Mouse (Mus musculus) G1E (cell line): ENCODE results near the gene St14.

ENCODE experiments used
- CTCF ChIP-seq: IDR thresholded peaks from 2 replicates; pipeline ENCODE4 v1.5.1; 2012; ENCODE audit warnings: low read depth, low read length, inconsistent platforms, mixed read lengths
- POLR2AphosphoS5 ChIP-seq: IDR thresholded peaks from 2 replicates; pipeline ENCODE4 v1.6.1; 2012; ENCODE audit warnings: low read depth, low read length, inconsistent platforms; ENCODE audit not compliant: insufficient replicate concordance

DNA sequence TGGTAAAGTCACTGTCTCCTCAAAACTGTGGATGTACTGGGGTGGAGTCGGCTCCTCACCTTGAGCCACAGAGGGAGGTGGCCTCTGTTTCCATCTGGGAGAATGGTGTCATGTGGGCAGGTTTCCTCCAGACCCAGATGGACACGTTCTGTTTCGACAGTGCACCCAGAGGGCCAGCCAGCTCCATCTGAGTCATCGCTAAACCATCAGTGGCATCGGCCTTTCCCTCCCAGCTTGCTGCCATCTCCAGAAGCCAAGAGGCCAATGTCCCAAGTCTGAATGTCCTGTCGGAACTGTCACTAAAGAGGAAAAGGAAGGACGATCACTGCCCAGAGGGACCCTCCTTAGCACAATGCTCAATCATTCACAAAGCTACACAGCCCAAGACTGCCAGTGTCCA, 5.6 kb downstream of the St14 start:
- TF ChIP-seq CTCF (no peak), POLR2AphosphoS5 (no peak)
